Mouse (Mus musculus) heart, embryonic 12.5 days (tissue): ENCODE data around the gene Zfp773. TPM values are rescaled to one million over a fixed set of nuclear protein-coding genes. Genes with fewer than 3 reads are reported as not detected.

Experiments used
- ATAC-seq: fragments of 200-750 bp; cut with Nextera tagmentation; 2 replicates; pipeline ENCODE4 v1.8.0; 2017; ENCODE audit warnings: moderate TSS enrichment, moderate library complexity; ENCODE audit not compliant: insufficient number of reproducible peaks, low FRiP score
- H3K27ac ChIP-seq: fragments of 300-500 bp; sonication (generic); 2 replicates; pipeline ENCODE4 v1.5.1; 2016; ENCODE audit warnings: mild to moderate bottlenecking, moderate library complexity; ENCODE audit not compliant: poor library complexity, severe bottlenecking
- H3K27me3 ChIP-seq: fragments of 300-500 bp; sonication (generic); replicated peaks from 2 replicates; pipeline ENCODE4 v1.6.1; 2016; ENCODE audit warnings: mild to moderate bottlenecking, moderate library complexity
- H3K36me3 ChIP-seq: fragments of 300-500 bp; sonication (generic); 2 replicates; pipeline ENCODE4 v1.6.1; 2016; ENCODE audit warnings: mild to moderate bottlenecking, moderate library complexity
- H3K4me1 ChIP-seq: fragments of 300-500 bp; sonication (generic); replicated peaks from 2 replicates; pipeline ENCODE4 v1.6.1; 2016; ENCODE audit warnings: mild to moderate bottlenecking
- H3K4me2 ChIP-seq: fragments of 300-500 bp; sonication (generic); 2 replicates; pipeline ENCODE4 v1.6.1; 2016; ENCODE audit warnings: mild to moderate bottlenecking, moderate library complexity
- H3K4me3 ChIP-seq: fragments of 300-500 bp; sonication (generic); 2 replicates; pipeline ENCODE4 v1.5.1; 2016; ENCODE audit warnings: mild to moderate bottlenecking
- H3K9ac ChIP-seq: fragments of 300-500 bp; sonication (generic); 2 replicates; pipeline ENCODE4 v1.6.1; 2016; ENCODE audit warnings: mild to moderate bottlenecking, moderate library complexity
- H3K9me3 ChIP-seq: fragments of 300-500 bp; sonication (generic); replicated peaks from 2 replicates; pipeline ENCODE4 v1.6.1; 2016; ENCODE audit warnings: mild to moderate bottlenecking, moderate library complexity
- WGBS: fragments of 180-500 bp; shearing (Covaris S2); methylation state at CpG from one replicate; pipeline ENCODE4 v1.1.7; 2016; 5-methylcytosine and 5-hydroxymethylcytosine counted together
- polyA plus RNA-seq: library from polyadenylated mRNA; unstranded; fragments of >200 nt; fragmentation: Nextera tagmentation; extraction: Ambion mirVana; gene quantifications from 2 replicates; pipeline ENCODE4 v1.2.1, GENCODE M21; 2016

The Zfp773 gene
- polyA plus RNA-seq, 1 experiment from 2014 or later = 1.1 TPM

DNA sequence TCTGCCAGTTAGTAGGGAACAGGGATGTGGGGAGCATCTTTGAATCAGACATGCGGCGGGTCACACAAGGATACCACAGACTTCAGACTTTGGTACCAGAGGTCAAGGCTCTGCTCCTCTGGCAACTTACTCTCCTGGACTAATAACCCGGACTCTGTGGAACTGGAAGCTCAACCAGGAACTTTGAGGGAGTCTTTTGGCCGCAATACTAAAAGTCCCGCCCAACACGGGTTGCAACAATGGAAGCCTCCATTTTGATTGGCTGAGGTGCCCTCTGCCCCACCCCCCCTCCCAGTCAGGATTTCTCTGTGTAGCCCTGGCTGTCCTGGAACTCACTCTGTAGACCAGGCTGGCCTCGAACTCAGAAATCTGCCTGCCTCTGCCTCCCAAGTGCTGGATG, 28.1 kb downstream of the Zfp773 start:
- H3K36me3 ChIP-seq = 0 out of 2 replicates have a peak, but pooled peaks cover 2% of the 10 kb centered on the region
- WGBS = 82% methylated on average over 7 of the region's 7 CpGs
- no peak overlapping the region for H3K4me2 ChIP-seq
- no peak overlapping the region for H3K27ac ChIP-seq
- H3K27me3 ChIP-seq = no peaks in the 10 kb centered on the region
- H3K4me1 ChIP-seq = no peaks in the 10 kb centered on the region
- ATAC-seq = no peak
- peaks cover 18% of the 10 kb centered on the region for H3K9me3 ChIP-seq
- H3K9ac ChIP-seq = no peak overlapping the region
- H3K4me3 ChIP-seq = no peak overlapping the region

Other genes with a start within 250 kb of the Zfp773 start
- not detected in 2 replicates for gene Aurkc, start 141.5 kb downstream of the Zfp773 start, polyA plus RNA-seq
- gene Zfp954, start 15.3 kb downstream of the Zfp773 start, polyA plus RNA-seq = 6.1 and 7.8 TPM in 2 replicates
- 0.96 and 1.8 TPM in 2 replicates for gene Zfp418, start 34.6 kb upstream of the Zfp773 start, polyA plus RNA-seq
- gene Zfp772, start 73.2 kb upstream of the Zfp773 start, polyA plus RNA-seq = 4.9 and 5.1 TPM in 2 replicates
- 0.08 and 0.24 TPM in 2 replicates for gene Vmn2r29, start 110.6 kb upstream of the Zfp773 start, polyA plus RNA-seq
- 1.4 and 2.6 TPM in 2 replicates for gene Gm45844, start 141.5 kb upstream of the Zfp773 start, polyA plus RNA-seq
- 44.6 and 45.7 TPM in 2 replicates for gene Clcn4, start 164.1 kb upstream of the Zfp773 start, polyA plus RNA-seq
- gene Vmn2r30, start 200.9 kb upstream of the Zfp773 start, polyA plus RNA-seq = not detected in 2 replicates
- not detected in 2 replicates for gene Gm45783, start 237.8 kb upstream of the Zfp773 start, polyA plus RNA-seq